Mouse (Mus musculus) gastrocnemius, adult 18-20 months (tissue): ENCODE results near the gene Gtf2h5. TPM values are rescaled to one million over a fixed set of nuclear protein-coding genes. Genes with fewer than 3 reads are reported as not detected.

Experiments
- DNase-seq: peaks from one replicate; pipeline ENCODE4 v3.0.0; 2021; ENCODE audit warnings: low spot score
- long read RNA-seq, 2 experiments: library from polyadenylated mRNA; stranded (forward); transcript quantifications; one replicate each; pipeline ENCODE4 v2.0.0; 2021
- total RNA-seq, 2 experiments: library from RNA; stranded (reverse); gene quantifications; 2 replicates each; pipeline ENCODE4 v1.2.3; 2021

The Gtf2h5 gene
- 10 to 100 TPM; 48.4 to 53.7 TPM for total RNA-seq
- long read RNA-seq, experiment 1, transcript Gtf2h5-201 (3 exons, 2,245 nt), result major isoform, 90 of 98 reads
- long read RNA-seq, experiment 1, partial matches to known transcripts, result 2 of 98 reads
- long read RNA-seq, experiment 1, other reads (novel, unspliced or antisense), result 5 of 98 reads
- long read RNA-seq, experiment 2, transcript Gtf2h5-201 (3 exons, 2,245 nt), result major isoform, 83 of 87 reads
- long read RNA-seq, experiment 2, partial matches to known transcripts, result 1 of 87 reads
- long read RNA-seq, experiment 2, other reads (novel, unspliced or antisense), result 2 of 87 reads

DNA sequence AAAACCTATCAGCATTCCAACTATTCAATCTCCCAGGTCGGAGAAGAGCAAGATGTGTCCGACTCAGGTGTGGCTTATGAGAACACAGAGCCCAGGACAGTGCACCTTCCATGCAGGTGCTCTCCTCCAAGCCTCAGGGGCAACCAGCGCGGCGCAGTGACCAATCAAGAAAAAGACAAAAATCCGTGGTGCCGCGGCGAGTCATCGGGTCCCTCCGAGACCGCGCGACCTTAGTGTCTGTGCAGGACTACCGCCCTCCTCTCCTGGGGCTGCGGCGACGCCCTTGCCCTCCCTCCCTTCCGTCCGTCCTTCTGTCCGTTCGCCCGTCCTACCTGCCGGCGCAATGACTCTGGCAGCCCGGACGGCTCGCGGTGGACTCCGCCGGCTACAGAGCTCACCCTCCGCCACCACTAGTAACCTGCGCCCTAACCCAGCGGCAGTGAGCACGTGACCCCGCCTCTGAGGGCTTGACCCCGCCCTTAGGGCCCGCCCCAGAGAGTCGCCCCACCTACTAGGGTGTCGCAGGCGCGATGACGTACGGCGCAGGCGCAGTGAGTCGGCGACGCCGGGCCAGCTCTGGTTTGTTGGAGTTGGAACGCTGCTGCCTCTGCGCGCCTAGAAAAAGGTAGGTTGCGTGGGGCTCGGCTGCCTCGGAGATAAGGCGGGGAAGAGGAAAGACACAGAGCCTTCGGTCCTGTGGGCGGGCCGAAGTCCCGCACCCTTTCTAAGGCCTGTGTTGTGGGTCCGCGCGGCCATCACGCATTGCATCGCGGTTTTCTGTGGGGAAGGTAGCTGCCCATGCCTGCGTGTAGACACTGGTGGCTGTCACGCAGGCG, at the start of gene Gtf2h5, which contains the start of gene Serac1:
Gtf2h5 (plus strand) TSS at position 500 of the 836 bp plus-strand sequence.
Serac1 (minus strand) TSS at position 455 of the 836 bp plus-strand sequence.
- DNase-seq, result peak; percentile 98

DNA sequence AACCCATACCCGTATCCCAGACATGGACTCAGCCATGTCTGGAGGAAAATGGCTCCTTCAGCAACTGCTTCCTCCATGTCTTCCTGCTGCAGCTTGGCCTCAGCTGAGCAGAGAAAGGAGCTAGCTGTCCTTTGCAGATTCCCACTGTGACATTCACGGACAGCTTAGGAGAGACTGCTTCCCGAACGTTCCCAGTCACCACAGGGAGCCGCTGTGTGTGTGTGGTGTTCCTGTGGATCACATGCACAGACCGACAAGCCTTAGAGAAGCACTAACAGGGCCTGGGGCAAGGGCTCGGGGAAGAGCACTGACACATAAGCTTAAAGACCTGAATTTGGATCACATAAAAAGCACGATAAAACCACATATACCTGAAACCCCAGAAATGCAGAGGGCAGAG, 43.9 kb upstream of the Gtf2h5 start:
- DNase-seq, result no peak

DNA sequence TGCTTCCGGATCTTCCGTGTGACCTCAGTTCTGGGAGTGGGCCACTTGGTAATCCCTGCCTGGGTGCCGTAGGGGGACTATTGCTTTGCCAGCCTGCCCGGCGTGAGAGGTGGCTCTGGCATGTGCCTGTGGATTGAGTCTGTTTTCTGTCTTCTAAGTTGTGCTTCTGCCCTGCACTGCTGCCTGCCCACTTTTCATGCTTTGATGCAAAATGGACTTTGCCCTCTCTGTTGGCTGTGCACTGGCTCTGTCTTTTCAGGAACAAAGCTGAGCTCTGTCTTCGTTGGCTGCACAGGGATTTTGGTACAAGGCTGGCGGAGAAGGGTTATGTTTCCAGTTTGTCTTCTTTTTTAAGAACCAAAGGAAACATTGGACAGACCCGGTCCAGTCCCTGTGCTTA, 43.1 kb upstream of the Gtf2h5 start:
- no peak for DNase-seq

DNA sequence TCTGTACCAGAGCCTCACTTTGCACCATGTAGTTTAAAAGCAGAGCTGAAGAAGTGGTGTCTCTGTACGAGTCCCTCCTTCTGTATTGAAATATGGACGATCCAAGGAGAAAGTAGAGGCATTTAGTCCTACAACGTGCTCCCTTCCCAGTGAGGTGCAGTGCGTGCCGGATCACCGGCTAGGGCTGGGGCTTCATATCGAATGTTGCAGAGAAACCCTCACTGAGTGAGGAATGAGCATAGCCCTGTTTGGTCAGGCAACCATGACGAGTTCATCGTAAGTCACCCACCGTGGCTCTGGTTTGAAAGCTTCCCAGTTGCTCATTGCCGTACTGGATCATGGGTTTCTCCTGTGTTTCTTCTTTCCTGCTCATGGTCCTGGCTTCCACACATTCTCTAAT, 42.7 kb upstream of the Gtf2h5 start:
- DNase-seq, result no peak

DNA sequence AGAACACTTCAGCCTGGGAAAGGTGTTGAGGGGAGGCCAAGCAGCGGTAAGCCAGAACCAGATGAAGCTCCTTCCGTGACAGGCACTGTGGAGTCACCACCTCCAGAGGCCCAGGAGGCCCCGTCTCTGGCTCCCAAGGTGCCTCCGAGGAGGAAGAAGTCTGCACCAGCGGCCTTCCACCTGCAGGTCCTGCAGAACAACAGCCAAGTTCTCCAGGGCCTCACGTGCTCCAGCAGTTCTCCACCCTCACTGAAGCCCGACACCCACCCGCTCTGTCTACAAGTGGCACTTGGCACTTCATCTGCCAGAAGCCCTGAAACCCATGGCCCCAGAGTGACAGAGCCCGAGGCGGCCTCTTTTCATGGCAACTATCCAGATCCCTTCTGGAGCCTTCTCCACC, 42.1 kb upstream of the Gtf2h5 start:
- DNase-seq, result no peak

DNA sequence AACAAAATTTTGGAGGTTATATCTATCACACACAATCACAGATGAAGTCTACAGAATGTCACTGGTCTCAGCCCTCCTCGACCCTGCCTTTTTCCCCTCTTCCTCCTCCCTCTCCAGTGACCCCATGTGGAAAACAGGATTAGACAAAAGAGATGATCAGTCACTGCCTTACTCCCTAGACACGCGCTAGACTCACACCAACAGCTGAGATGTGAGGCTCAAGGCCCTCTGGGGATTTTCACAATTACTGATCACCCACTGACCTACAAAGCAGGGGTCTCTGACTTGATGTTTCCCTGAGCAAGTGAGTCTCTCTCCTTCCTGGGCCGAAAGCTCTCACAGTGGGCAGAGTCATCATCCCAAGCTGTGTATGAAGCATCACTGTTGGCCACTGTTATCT, 26.8 kb upstream of the Gtf2h5 start:
- DNase-seq, result no peak

DNA sequence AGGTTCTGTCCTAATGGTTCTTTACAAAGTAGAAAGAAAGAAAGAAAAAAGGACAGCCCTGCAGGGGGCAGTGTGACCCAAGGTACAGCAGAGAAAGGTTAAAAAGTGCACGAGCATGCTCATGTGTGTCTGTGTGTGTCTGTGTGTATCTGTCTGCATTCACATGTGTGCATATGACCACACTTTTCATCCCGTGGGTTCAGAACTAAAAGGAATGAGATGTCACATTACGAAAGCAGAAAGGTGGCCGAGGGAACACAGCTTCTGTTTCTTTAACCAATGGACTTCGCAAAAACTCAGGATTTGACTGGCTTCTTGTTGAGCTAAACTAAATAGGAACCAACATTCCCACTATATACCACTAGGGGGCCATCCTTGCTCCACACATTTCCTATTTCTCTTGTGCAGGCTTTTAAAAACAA, 24.6 kb upstream of the Gtf2h5 start:
- peak; percentile 33 for DNase-seq

DNA sequence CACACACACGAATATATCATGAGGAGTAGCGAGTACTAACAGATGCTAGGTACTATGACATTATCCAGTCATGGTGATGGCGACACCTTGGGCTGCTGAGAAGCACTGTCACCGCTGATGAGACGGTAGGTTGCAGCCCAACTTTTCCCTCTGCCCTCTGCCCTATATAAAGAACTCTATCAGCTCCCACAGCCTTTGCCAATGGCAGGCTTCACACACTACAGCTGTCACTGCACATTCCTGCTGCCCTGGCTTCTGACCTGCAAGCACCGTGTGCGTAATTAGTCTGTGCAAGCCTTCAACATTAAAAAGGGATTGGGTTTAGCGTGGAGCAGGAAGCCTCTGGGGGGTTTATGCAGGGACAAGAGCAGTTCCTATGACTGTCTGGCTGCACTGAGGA, 16.8 kb upstream of the Gtf2h5 start:
- DNase-seq, result peak; percentile 32

DNA sequence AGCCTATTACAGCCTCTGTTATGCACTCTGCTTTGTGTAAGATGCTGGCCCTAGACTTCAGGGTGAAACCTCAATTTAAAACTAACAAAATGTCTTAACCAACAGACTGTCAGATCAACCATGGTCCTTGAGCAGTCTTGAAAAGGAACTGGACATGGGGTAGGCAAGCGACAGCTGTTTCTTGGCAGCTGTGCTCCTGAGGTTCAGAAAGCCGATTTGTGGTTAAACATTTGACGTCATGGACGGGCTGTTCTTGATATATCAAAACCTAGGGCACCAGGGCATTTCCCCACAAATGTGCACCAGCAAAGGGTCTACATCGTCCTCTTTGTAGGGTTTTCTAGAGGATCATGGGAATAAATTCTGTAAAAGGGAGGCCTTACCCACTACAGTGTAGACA, 16.1 kb upstream of the Gtf2h5 start:
- no peak for DNase-seq

DNA sequence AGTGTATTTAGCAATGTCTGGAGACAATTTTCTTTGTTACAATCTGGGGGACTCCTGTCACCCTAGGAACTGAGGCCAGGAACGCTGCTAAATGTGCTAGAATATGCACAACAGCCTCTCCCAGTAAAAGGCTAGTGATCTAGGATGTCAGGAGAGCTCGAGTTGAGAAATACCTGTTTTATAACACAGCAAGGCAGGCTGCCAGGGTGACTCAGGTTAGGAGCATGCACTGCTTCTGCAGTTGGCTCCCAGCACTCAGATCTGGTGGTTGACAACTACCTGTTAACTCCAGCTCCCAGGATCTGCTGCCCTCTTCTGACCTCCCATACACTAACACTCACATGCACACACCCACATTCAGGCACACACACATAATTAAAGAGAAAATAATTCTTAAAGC, 13.6 kb upstream of the Gtf2h5 start:
- DNase-seq, result peak; percentile 14

DNA sequence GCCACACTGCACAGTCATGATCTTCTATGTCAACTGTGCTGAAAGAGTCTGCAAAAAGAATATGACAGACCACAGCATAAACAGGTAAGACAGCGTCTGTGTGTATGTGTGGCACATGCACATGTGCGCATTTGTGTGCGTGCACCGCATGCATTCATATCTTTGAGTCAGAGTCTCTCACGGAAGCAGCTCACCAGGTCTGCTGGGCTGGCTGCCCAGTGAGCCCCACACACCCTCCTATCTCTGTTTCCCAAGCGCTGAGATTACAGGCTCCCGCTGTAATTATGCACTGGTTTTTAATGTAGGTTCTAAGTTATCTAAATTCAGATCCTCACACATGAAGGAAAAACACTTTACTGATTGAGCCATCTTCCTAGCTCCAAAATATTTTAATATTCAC, 12.0 kb upstream of the Gtf2h5 start:
- DNase-seq, result no peak

DNA sequence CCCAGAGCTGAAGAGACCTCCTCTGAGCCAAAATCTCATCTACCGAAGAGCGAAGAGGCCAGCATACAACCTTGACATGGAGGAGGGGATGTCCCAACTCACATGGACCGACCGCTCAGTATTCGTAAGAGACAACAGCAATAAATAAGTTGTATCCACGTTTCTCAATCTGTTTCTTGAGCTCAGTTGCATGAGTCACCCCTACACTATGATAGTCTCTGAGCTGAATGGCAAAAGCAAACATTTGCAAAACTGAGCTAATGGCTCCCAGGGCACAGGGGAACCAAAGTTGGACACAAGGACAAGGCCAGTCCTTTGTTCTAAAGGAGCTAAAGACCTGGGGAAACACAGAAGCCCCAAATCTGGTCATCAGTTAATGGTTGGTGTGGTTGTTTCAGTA, 9.7 kb upstream of the Gtf2h5 start:
- no peak for DNase-seq

DNA sequence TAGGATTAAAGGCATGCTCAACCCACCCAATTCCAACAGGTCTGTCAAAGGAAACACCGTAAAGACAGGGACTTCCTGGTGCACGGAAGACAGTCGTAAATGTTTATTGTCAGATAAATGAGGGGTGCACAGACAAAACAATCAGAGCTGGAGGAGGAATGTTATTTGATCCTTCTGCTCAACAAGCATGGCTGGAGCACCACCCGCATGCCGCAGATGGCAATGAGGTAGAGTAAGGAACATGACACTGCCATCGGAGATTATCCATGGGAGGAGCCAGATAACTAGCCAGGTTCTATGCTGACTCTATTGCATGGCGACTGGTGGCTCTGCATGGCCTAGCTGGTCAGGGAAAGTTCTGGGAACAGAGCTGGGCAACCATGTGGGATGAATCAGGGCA, 6.2 kb upstream of the Gtf2h5 start:
- no peak for DNase-seq

DNA sequence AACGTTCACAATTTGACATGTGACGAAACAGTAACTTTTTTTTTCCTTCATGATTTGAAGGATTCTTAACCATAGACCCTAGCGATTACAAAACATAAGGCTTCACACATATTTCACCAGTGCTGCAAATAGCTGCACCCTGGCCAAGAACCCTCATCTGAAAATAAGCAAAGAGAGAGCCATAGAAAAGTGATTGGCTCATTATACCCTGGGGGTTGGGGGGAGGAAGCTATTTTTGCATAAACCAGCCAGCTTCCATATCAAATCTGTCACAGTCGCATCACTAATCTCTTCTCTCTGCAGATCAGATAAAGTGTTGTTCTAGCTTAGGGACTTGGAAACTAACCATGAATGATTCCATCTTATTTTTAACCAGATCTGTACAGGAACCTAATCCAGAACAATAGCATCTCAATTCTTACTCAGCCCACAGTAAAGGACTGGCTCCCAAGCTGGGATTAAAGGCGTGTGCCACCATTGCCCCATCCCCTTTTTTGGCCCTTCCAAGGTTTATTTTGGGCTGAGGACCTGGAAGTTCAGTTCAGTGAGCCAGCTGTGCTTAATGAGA, 3.8 kb downstream of the Gtf2h5 start:
- no peak for DNase-seq

DNA sequence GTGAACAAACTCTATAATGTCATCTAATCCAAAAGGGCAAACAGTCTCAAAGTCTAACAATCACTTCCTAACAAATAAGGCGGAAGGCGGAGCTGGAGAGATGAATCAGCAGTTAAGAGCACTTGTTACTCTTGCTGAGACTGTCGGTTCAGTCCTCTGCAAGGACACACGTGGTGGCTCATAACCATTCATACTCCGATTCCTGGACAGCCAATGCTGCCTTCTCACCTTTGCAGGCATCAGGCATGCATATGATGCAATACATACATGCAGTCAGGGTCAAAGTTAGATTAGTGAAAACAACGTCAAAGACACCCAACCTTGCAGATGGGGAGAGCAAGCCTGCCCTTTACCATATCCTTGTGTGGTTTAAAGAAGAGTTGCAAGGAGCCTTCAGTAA, 12.0 kb downstream of the Gtf2h5 start:
- DNase-seq, result no peak

DNA sequence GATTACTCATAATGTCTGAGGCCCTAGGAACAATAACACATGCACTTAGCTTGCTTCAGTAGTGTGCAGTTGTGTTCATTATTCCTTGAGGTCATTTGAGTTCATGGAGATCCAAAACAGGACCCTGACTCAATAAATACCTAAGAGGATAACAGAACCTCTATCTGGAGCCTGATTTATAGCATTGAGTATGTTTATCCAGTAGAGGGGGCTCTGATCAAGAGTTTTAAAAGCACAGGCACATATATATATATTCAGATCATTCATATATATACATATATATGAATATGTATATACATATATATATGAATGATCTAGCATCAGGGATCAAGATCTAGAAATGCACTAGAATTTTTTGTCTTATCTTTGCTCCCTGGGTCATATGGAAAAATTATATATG, 16.0 kb downstream of the Gtf2h5 start:
- DNase-seq, result no peak

DNA sequence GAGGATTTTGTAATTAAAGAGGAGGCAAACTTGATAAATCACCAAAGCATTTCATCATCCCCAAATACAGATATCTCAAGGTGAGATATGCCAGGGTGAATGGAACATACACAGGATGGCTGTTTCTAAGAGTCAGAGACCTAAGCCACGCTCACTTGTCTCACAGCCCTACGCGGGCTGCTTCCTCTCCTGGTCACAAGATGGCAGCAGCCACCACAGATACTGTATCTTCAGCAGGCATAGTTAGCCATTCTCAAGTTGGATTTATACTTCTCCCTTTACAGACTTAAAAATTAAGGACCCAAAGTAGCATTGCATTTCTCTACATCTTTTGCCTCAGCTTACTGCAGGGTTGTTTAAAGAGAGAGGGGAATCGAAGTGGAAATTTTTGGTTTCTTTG, 18.3 kb downstream of the Gtf2h5 start:
- DNase-seq, result peak; percentile 50

DNA sequence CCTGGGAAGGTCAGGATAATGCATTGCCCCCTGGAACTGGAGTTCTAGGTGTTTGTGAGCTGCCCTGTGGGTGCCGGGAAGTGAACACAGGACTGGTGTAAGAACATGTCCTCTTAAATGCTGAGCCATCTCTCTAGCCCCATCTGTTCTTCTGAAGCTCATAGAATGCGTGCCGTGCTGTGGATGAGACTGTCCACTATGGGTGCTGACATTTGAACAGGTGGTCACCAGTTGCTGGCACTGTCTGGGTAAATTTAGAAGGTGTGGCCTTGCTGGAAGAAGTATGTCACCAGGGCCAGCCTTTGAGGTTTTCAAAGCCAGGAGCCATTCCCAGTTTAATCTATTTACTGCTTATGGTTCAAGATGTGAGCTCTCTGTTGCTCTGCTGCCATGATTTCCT, 22.7 kb downstream of the Gtf2h5 start:
- no peak for DNase-seq

DNA sequence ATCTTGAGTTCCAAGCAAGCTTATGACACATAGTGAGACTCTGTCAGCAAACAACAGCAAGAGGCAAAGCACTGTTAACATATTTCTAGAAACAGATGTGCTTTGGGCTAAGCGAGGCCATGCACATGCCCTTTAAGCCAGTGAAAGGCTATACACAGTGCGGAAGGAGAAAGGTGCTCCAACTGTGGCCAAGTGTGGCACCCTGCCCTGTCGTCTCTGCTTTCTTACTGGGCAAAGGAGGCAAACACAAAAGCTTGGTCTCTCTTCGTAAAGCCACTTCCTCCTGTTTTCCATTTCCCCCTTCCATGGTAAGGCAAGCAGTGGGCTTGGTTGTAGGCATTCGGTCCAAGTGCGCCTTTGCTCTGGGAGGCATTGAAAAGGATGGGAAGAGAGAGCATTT, 24.0 kb downstream of the Gtf2h5 start:
- peak; percentile 20 for DNase-seq

DNA sequence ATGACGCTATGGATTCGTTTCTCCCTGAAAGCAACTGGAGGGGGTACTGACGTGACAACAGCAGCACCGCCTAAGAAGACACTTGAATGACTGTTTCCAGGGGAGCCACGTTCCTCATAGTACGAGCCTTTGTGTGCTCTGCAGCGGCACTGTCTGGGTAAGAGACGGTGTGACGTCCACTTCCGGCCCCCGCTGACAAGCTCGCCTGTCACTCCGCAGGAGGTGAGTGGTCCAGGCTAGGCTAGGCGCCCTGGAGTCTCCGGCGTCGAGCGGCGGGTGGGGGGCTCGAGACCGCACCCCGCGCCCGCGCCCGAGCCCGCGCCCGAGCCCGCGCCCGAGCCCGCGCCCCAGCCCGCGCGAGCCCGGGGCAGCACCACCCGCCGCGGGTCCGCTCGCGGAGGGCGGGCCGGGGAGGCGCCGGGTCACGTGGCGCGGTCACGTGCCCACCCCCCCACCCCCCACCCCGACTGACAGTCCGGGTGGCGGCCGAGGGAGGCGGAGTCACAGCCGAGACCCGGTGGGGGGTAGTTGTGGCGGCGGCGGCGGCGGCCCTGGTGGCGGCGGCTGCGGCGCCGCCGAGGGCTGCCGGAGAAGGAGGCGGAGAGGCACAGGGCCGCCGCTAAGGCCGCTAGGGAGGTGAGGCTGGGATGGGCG, 26.9 kb downstream of the Gtf2h5 start, which contains the start of gene Tulp4:
Tulp4 (plus strand) TSS at position 77 of the 654 bp plus-strand sequence.
- peak; percentile 77 for DNase-seq

DNA sequence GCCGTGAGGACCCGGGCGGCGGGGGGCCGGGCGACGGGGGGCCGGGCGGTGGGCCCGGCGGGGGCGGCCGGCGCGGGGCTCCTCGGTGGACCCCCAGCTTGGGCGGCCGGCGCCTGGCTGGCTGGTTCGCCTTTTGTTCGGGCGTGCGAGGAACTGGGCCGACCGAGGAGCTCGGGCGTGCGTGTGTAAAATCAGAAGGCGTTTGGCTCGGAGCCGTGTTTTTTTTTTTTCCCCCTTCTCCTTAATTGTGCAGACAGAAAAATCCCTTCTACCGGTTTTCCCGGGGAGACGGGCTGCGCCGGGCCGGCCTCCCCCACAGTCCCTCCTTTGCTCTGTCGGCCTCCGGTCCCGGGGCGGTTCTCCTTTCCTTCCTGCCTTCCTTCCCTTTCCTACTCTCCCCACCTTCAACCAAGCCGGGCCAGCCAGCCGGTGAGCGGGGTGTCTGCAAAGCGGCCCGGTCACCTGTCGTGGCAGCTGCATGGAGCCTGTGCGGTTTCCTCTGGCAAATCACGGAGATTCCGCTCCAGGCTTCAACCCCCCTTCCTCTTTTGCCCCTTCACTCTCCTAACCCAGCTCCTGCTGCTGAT, 27.5 kb downstream of the Gtf2h5 start:
- peak; percentile 47 for DNase-seq

DNA sequence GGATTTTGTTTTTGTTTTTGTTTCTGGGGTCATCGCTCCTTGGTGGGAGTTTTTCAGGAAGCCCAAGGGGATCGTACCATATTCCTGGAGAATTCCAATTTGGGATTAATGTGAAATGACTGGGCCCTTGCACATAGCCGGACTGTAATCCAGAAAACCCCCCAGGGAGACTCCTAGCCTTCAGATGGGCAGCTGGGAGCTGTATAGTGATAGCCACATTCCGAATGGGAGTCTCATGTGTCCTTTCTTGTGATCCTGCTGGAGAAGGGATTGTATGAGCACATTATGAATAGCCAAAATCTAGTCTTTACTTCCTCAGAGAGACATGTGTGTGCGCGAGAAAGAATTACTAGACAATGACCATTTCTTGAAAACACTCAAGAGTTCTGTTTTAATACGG, 28.6 kb downstream of the Gtf2h5 start:
- no peak for DNase-seq
